Mouse (Mus musculus) lung, postnatal 0 days (tissue): ENCODE results near the gene E130309D02Rik.

Experiments used
- CTCF ChIP-seq: IDR thresholded peaks from 2 replicates; pipeline ENCODE4 v1.5.1; 2016; ENCODE audit warnings: antibody characterized with exemption, mild to moderate bottlenecking
- EP300 ChIP-seq: IDR thresholded peaks from 2 replicates; pipeline ENCODE4 v1.6.1; 2016; ENCODE audit warnings: antibody characterized with exemption, mild to moderate bottlenecking, control low read depth

DNA sequence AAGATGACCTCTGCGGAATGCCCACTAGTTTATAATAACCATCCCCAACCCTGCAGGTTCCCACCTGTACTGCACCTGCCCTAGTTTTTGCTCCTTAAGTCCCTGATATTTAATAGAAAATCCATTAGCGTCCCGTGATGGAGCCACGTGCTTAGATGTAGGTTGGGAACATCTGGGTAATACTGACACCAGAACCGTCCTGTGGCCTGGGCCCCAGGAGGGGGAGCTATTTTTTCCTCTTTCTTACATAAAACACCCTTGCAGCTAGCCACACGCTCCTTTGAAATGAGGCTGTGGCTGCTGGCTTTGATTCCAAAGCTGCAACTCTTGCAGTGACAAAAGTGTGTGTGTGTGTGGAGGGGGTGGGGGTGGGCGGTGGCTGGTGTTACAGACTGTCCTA, 44.1 kb upstream of the E130309D02Rik start:
- no peak for TF ChIP-seq CTCF
- TF ChIP-seq EP300: no peak
